Mouse (Mus musculus): ENCODE measurements at regions not wholly inside any gene's neighbourhood (a gene's known extent, or its start where the extent isn't known, plus 50 kb on each side); places are given as distances from the start of the nearest gene placed in this dataset.

DNA sequence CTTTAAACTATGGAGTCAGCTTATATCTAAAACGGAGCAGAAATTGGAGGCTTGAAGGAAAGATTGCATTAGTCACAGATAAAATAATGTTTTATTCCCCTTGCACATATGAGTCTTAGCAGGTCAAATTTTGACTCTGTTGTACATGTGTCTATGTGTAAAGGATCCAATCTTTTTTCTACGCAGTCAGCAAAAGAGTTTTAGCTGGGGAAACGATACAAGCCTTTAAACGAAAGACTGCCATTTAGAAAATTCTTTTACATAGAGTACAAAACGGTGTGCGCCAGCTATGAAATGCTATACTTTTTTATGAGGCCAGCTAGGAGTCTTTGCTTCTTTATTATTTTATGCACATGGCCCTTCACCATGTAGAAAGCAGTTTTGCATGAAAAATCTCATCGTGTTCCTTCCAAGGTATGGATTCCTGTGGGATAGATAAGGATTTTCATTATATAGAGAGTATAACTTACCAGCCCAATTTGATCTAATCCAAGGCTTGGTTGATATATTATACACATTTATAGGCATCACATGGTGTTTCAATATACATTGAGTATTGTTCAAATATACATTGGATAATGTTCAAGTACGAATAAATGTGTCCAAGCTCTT lies 116.0 kb upstream of the Thumpd2 start:
- no peak for DNase-seq

DNA sequence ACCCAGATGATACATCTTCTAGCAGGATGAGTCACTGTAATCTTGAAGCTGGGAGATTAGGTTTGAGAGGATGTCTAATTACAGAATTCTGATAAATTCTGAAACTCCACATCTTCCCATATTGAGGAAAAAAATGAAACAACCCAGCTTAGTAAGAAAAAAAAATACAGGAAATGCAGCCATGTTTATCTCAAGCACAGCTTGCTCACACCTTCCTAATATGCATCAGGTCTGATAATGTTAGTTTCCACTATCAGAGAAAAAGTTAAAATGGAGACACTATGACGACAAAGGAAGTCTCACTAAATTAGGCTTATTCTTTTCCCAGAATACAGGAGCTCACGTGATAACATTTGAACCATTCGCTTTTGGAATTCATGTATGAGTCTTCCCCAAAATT lies 111.4 kb upstream of the Thumpd2 start:
- DNase-seq = no peak

DNA sequence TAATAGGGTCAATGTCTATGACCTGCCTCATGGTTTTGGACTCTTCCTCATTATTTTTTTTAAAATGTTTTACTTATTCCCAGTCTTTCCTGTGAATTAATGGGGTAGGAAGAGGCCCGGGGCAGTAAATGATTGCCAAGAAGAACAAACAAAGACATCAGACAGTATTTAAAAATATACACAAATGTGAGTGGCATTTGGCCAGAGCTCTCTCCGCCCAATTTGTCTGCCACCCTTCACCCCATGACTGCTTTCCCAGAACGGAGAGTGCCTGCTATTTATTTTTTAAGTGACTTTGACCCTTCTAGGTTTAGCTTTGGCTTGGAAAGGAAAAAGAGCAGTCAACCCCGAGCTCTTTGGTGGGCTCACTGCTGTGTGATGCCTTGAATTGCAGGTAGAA lies 111.0 kb upstream of the Thumpd2 start:
- no peak for DNase-seq

DNA sequence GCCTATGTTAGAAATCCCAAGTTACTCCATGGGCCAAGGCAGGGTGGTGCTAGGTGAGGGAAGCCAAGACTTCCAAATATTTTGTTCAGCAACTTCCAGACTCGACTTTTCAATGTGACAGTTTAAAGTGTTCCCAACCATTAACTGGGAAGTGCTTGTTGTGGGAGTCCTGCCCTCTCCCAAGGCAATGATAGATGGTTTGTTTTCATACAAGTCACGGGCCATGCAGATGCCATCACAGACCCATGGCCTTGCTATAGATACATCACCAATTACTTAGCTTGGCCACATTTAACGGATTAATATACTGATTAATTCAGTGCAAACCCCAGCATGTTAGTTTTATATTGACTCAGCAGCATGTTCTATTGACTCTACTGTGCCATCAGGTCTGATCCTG lies 108.1 kb upstream of the Thumpd2 start:
- no peak for DNase-seq

DNA sequence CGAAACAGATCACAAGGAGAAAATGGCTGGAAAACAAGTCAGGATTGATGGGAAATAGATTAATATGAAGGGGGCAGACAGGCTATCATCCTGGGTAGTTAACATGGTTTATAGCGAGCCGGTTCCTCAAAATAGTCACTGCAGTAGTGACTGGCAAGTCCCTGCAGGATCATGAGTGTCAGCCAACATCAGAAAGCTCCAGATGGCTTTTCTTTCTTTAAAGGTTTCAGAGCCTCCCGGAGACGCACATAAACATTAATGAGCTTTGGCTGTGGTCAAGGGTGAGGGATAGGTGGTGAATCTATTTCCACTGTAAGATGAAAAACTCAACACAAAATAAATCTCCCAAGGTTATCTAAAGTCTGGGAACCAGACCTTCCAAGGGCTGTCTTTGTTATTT lies 104.2 kb upstream of the Thumpd2 start:
- DNase-seq = no peak

DNA sequence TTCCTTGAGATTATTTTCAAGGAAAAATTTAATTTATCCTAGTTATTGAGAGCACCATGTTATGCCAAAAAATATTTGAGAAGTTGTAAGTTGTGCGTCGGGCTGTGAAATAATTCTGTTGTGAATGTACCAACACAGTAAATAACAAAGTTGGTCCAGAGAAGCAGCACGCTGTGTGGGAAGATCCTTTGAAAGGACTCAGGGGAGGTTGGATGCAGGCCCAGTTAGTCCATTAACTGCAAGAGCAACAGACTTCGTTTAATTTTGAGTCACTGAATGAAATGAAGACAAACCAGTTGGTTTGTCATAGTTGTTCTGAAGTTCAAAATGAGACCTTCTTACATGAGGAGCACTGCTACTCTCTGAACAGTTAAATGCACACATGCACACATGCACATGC lies 85.8 kb upstream of the Thumpd2 start:
- peak; percentile 9 for DNase-seq

DNA sequence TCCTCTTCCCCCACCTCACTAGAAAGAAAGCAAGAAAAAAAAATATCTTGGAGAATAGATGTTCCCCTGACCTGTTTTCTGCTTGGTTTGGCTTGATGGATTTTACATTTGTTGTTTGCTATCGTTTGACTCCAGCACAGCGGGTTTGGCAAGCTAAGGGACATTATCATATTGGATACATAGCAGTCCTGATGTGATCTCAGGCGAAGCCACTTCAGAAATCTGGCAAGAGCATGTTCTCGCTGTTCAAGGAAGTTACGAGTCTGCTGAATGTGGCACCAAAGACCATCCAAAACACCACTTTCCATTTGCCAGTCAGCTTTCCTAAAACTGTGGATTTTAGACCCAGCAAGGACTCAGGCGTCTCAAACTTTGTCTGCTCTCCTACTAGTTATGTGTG lies 69.8 kb upstream of the Thumpd2 start:
- no peak for DNase-seq

DNA sequence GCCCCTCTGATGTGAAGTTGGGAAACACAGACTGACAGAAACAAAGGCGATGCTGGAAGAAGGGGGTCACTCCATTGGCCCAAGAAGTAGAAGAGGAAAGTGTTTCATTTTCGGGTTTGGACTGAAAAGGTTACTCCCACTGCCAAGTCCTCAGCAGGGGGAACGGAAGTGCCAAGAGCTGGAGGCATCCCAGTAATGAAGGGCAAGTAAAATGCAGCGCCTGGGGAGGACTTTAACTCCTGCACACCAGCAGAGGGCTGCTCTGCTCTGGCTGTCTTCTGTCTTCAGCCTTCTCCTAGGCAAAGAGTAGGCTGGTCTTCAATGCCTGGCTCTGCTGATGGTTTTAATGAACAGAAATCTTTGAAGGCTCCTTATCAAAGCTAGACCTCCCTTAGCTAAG lies 68.3 kb upstream of the Thumpd2 start:
- peak; percentile 39 for DNase-seq
